Mouse (Mus musculus): ENCODE data around the gene Naa25.

Gene Naa25

DNA sequence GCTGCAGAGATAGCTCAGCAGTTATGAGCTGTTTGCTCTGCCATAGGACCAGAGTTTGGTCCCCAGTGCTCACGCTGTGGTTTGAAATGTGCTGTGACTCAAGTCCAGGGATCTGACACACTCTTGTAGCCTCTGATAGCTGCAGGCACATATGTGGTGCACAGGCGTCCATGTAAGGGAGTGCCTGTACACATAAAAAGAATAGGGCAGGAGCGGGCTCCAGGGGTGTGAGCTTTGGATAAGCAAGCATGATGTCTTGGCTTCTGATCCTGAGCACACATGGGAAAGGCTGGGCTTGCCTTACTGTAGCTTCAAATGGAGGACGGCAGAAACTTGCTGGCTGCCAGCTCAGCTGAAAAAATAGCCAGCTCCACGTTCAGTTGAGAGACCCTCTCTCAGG, 2.1 kb upstream of the Naa25 start:
- DNase-seq, result no peak

DNA sequence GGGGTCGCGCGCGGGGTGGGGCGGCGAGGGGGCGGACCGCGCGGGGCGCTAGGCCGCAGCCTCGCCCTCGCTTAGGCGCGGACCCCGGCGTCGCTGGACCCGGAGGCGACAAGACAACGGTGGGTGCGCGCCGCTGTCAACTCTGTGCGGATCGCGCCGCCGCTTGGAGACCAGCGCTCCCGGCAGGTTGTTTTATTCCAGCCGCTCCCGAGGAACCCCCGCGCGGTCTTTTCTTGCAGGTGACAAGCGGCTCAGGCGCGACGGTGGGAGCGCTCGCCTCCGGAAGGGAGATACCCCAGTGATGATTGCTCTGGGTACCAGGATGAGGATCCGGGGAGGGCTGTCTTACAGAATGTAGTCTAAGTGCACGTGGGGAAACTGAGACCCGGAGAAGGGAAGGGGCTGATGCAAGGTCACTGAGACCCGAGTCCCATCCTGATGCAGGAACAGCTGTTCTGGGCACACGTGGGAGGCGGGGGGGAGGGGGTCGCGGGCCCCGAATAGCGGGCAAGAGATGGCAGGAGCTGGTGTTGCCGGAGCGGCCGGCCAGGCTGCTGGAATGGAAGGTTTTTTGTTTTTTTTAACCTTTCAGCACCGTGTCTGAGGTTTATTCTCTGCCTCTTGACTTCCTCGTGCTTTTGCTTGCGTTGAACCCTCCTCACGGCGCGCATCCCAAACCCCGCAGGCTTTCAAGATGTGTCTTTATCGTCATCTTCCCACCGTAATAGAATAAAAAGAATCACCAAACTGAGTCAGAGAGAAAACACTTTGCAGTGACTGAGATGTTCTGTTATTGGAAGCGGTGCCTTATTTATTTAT, 619 bp downstream of the Naa25 start:
- no peak for DNase-seq

DNA sequence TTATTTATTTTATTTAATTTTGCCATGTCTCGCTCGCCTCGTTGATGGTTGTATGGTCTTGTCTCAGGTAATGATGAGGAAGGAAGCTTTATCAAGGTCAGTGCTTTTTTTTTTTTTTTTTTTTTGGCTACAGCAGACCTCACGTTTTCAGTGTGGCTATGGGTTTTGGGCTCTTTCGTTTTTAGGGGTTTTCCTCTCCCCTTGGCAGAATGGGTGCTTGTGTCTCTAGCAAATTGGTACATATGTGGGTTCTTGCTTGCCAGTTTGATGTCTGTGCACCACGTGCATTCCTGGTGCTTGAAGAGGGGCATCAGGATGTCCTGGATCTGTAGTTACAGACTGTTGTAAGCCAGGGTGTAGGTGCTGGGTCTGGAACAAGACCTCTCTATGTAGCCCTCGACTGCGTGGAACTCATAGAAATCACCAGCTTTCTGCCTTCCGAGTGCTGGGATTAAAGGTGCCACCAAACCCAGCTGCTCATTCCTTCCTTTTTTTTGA, 1.3 kb downstream of the Naa25 start:
- DNase-seq, result no peak

DNA sequence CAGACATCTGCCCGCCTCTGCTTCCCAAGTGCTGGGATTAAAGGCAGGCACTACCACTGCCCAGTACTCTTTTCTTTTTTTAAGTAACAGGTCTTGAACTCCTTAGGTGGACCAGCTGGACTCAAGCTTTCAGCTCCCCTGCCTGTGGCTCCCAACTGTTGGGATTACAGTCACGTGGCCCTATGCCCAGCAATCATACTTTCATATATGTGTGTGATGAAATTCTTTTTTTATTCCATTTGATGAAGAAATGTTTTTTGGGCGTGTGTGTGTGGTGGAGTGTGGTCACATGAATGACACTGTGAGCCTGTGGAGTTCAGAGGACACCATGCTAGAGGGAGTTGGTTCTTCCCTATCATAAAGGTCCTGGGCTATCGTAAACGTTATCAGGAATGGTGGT, 1.8 kb downstream of the Naa25 start:
- no peak for DNase-seq

DNA sequence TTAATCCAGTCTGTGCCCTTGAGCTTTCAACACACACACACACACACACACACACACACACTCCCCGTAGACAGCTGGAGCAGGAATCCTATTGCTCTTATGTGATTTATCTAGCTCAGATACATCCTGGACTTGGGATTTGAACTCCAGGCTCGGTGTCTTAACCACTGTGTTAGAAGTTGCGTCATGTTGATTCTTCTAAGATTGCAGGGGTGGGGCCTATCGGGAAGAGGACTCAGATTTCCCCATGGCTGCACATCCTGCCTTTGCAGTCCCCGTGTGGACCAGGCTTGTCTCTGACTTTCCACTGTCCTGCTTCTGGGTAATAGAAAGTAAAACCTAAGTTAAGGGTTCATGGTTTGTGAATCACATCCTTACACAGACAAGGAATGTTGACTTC, 2.3 kb downstream of the Naa25 start:
- DNase-seq, result no peak

GRCm38 (mm10) chr5:121400849-121401248, 3.1 kb downstream of the Naa25 start:
- no peak for DNase-seq

- no peak for DNase-seq
Measured at GRCm38 (mm10) chr5:121407856-121408255, 10.1 kb downstream of the Naa25 start.

DNA sequence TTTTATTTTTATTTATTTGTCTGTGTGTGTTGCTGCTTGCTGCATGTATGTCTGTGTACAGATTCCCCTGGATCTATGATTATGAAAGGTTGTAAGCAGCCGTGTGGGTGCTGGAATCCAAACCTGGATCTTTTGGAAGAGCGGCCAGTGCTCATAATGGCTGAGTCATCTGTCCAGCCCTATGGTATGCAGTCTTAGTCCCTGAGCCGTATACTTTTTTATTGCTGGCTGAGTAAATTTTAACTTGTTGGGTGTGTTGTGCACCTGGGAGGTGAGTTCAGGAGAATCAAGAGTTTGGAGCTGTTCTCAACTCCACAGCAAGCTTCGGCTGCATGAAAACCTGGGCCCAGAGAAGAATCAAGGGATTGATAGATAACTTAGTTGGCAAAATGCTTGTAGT, 13.2 kb downstream of the Naa25 start:
- no peak for DNase-seq

DNA sequence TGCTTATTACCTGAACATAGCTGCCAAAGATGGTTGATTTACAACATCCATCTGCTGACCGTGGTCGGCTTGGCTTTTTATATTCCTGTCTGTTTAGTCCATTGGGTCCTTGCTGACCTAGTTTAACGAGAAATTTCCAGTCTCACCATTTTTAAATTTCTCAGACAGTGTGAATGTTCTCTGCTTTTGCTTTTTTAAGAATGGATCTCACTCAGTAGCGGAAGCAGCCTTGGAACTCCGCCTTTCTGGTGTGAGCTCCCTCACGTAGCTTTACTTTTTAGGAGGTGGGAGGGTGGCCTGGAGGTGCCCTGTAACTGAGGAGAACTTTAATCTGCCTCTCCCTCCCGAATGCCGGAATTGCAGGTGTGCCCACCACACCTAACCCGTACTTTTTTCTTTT, 23.0 kb downstream of the Naa25 start:
- DNase-seq, result no peak

DNA sequence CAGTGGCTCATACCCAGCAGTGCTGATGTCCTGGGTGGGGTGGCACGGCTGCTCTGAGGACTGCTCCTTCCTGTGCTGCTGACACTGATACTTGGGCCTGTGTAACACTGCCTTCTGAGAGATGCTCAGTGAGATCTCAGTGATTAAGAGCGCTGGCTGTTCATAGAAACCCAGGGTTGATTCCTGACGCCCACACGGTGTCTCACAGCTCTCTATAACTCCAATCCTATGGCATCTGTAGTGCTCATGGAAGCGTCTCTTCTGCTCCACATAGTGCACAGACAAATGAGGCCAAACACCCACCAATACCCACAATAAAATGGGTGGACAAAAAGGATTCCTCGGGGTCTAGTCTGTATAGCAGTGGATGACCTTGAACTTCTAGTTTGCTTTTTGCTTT, 25.1 kb downstream of the Naa25 start:
- no peak for DNase-seq

- DNase-seq, result peak; percentile 74
Measured at GRCm38 (mm10) chr5:121423297-121423696, 25.6 kb downstream of the Naa25 start.

- DNase-seq, result no peak
Measured at GRCm38 (mm10) chr5:121428954-121429353, 31.2 kb downstream of the Naa25 start.

DNA sequence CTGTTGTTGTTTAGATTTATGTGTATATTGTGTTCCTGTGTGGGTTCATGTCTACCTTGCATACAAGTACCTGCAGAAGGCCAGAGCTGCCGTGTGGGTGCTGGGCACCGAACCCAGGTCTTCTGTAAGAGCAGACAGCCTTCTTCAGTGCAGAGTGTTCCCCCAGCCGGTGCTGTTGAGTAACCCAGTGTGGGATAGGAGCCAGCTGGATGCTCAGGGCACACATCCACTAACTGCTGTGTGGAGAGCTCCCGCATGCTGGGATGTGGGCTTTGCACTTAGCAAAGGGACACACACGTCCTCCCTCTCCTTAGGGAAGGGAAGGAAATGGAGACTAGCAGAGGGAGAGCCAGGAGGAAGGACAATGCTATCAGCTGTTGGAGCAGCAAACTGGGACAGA, 40.4 kb downstream of the Naa25 start:
- DNase-seq, result no peak

- DNase-seq, result no peak
Measured at GRCm38 (mm10) chr5:121438756-121439155, 41.0 kb downstream of the Naa25 start.

DNA sequence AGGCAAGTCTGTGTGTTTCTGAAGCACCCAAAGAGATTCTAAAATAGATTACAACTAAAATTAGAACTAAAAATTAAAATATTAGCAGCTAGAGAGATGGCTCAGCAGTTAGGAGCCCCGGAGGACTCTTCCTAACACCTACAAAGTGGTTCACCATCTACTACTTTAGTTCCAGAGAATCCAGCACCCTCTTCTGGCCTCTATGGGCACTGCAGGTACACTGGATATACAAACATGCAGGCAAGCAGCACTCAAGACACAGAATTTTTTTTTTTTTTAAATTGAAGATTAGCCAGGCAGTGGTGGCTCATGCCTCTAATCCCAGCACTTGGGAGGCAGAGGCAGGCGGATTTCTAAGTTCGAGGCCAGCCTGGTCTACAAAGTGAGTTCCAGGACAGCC, 45.8 kb downstream of the Naa25 start:
- peak; percentile 67 for DNase-seq

GRCm38 (mm10) chr5:121444870-121445269, 47.1 kb downstream of the Naa25 start:
- DNase-seq, result no peak

GRCm38 (mm10) chr5:121448450-121448849, 50.7 kb downstream of the Naa25 start:
- peak; percentile 30 for DNase-seq

- peak; percentile 82 for DNase-seq
Measured at GRCm38 (mm10) chr5:121449976-121450375, 52.2 kb downstream of the Naa25 start.

DNA sequence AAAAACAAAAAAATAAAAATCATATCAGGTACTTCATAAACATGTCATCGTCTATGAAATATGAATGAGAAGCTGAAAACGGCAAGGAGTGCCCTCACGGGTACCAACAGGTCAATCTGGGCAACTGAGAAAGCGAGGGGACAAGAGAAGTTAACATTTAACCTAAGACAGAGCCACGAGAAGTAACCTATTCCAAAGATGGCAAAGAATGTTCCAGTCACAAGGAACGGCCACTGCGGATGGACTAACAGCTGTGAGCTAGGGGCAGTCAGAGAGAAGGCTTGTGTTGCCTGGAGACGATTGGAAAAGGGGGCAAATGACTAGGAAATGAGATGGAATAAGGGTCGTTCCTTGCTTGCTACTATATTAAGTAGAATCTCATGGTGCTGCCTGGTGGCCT, 52.7 kb downstream of the Naa25 start:
- DNase-seq, result peak; percentile 26

DNA sequence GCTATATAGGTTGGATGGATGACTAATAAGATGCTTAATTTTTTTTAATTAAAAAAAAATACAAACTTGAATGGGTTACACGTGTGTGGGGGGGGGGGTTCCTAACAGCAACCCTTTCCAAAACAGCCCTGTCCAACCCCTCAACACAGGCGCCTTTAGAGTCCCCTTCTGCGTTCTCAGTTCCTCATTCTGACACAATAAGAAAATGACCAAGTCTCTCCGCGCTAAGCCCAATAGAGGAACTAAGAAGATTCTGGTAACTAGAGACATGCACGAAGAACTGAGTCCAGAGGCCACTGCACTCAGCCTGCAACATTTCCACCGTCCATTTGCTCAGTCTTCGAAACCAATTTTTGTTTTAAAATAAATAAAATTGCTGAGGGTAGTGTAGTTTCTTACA, 53.5 kb downstream of the Naa25 start:
- DNase-seq, result no peak

- DNase-seq, result peak; percentile 55
Measured at GRCm38 (mm10) chr5:121451644-121452025, 53.9 kb downstream of the Naa25 start, which contains the start of gene Tmem116. TSS of gene Tmem116 (plus strand) at chr5:121451893.

GRCm38 (mm10) chr5:121452026-121452869, 54.5 kb downstream of the Naa25 start, which contains the start of gene Erp29:
TSS of gene Erp29 (minus strand) at chr5:121452506.
- peak; percentile 99 for DNase-seq

DNA sequence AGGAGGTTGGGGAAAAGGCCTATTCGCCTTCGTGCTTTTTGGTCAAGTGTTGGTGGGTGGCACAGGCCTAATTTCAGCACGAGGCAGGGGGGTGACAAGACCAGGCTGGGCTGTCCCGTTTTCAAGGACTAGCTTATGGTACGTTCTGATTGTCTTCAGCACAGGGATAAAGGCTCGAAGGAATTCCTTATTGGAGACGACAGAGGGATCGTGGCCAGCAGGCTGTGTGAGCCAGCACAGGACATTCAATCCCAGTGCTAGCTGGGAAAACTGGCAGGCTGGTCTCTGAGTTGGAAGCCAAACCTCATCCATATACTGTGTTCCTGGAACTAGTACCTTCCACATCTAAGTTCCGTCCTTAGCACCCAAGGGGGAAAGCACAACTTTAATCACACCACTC, 55.2 kb downstream of the Naa25 start:
- no peak for DNase-seq
